ENCODE assay signal across 8 mouse cellular contexts in genomic region chr6:101261513-101261912, GRCm38 (mm10).
DNase-seq lines count a peak whose midpoint lies in the region; ATAC-seq lines count a peak whose summit lies in the region.

No protein-coding gene starts in this region.

- H3K36me3 ChIP-seq in forebrain, embryonic 13.5 days (ENCODE audit: poor library complexity, severe bottlenecking): no peaks in the 10 kb centered on the region
- H3K36me3 ChIP-seq in forebrain, embryonic 12.5 days (replicated peaks): no peaks in the 10 kb centered on the region
- no peaks in the 10 kb centered on the region for H3K36me3 ChIP-seq in midbrain, embryonic 10.5 days
- H3K36me3 ChIP-seq in midbrain, embryonic 16.5 days (ENCODE audit: control insufficient read depth, insufficient read depth, low read length): no peaks in the 10 kb centered on the region

- no peaks in the 10 kb centered on the region for H3K9me3 ChIP-seq in forebrain, embryonic 13.5 days (replicated peaks)
- H3K9me3 ChIP-seq in forebrain, embryonic 12.5 days: no peaks in the 10 kb centered on the region
- H3K9me3 ChIP-seq in midbrain, embryonic 10.5 days (replicated peaks): no peaks in the 10 kb centered on the region
- no peaks in the 10 kb centered on the region for H3K9me3 ChIP-seq in midbrain, embryonic 16.5 days (replicated peaks; ENCODE audit: control insufficient read depth, low read length, poor library complexity, severe bottlenecking)

- H3K27ac ChIP-seq in forebrain, embryonic 13.5 days: no peak overlapping the region
- H3K27ac ChIP-seq in forebrain, embryonic 12.5 days: no peak overlapping the region
- H3K27ac ChIP-seq in midbrain, embryonic 10.5 days (replicated peaks): no peak overlapping the region
- H3K27ac ChIP-seq in midbrain, embryonic 16.5 days (ENCODE audit: low read length): no peak overlapping the region

- H3K4me2 ChIP-seq in forebrain, embryonic 13.5 days: no peak overlapping the region
- H3K4me2 ChIP-seq in forebrain, embryonic 12.5 days: no peak overlapping the region
- H3K4me2 ChIP-seq in midbrain, embryonic 16.5 days (ENCODE audit: low read length): no peak overlapping the region

- peak; percentile 45 for DNase-seq in midbrain, embryonic 10.5 days (ENCODE audit: low spot score)
- peak; percentile 24 for DNase-seq in c-Kit-positive CD71-negative TER-119-negative erythroid progenitor cells, embryonic 14.5 days (ENCODE audit: low read depth)
- peak; percentile 48 for DNase-seq in kidney, postnatal 14 days
- peak; percentile 11 for DNase-seq in naive thymus-derived CD4-positive, alpha-beta T cell, adult 2 months (ENCODE audit: low read depth)
- DNase-seq in frontal cortex, postnatal 10 days (ENCODE audit: low spot score in 2 of 2): no peak

- peaks cover 13% of the 10 kb centered on the region for H3K4me1 ChIP-seq in forebrain, embryonic 13.5 days
- H3K4me1 ChIP-seq in forebrain, embryonic 12.5 days: peaks cover 23% of the 10 kb centered on the region
- H3K4me1 ChIP-seq in midbrain, embryonic 10.5 days: peaks cover 44% of the 10 kb centered on the region
- H3K4me1 ChIP-seq in midbrain, embryonic 16.5 days (ENCODE audit: control insufficient read depth, insufficient read depth, low read length): peaks cover 4% of the 10 kb centered on the region; the same call in 1 of the 2 replicates

- peaks cover 18% of the 10 kb centered on the region; the same call in 1 of the 2 replicates for H3K27me3 ChIP-seq in forebrain, embryonic 13.5 days
- H3K27me3 ChIP-seq in forebrain, embryonic 12.5 days: peaks cover 27% of the 10 kb centered on the region
- H3K27me3 ChIP-seq in midbrain, embryonic 10.5 days (ENCODE audit: low read depth, poor library complexity, severe bottlenecking): peaks cover 13% of the 10 kb centered on the region
- no peaks in the 10 kb centered on the region for H3K27me3 ChIP-seq in midbrain, embryonic 16.5 days (ENCODE audit: control insufficient read depth, insufficient read depth, low read depth, low read length)

- ATAC-seq in forebrain, embryonic 13.5 days: 0 out of 2 replicates have a peak, but pooled peaks have one; percentile 23
- no peak for ATAC-seq in forebrain, embryonic 12.5 days (ENCODE audit: low FRiP score)
- no peak for ATAC-seq in midbrain, embryonic 16.5 days

- WGBS in forebrain, embryonic 13.5 days: 8% methylated on average over 4 of the region's 4 CpGs
- 8% methylated on average over 4 of the region's 4 CpGs for WGBS in forebrain, embryonic 12.5 days
- 7% methylated on average over 4 of the region's 4 CpGs for WGBS in midbrain, embryonic 10.5 days
- 7% methylated on average over 4 of the region's 4 CpGs for WGBS in midbrain, embryonic 16.5 days

- no peak overlapping the region for H3K4me3 ChIP-seq in forebrain, embryonic 13.5 days
- H3K4me3 ChIP-seq in forebrain, embryonic 12.5 days (replicated peaks): no peak overlapping the region
- no peak overlapping the region for H3K4me3 ChIP-seq in midbrain, embryonic 10.5 days
- H3K4me3 ChIP-seq in midbrain, embryonic 16.5 days (ENCODE audit: low read depth, low read length): no peak overlapping the region

- H3K9ac ChIP-seq in forebrain, embryonic 13.5 days: no peak overlapping the region
- no peak overlapping the region for H3K9ac ChIP-seq in forebrain, embryonic 12.5 days
- no peak overlapping the region for H3K9ac ChIP-seq in midbrain, embryonic 16.5 days (ENCODE audit: low read depth, low read length)

Comparison
In these comparisons a context has a peak if more than half of its experiments do, and no peak if none do; other contexts are left out.
1. DNase-seq: peak in midbrain, embryonic 10.5 days (single experiment), c-Kit-positive CD71-negative TER-119-negative erythroid progenitor cells, embryonic 14.5 days (single experiment), kidney, postnatal 14 days (single experiment) and naive thymus-derived CD4-positive, alpha-beta T cell, adult 2 months (single experiment); none in frontal cortex, postnatal 10 days (0 of 2).